Mouse (Mus musculus) forebrain, embryonic 12.5 days (tissue): ENCODE measurements around the gene Alpi. TPM values are rescaled to one million over a fixed set of nuclear protein-coding genes. Genes with fewer than 3 reads are reported as not detected.

Experiments
- ATAC-seq: fragments of 200-750 bp; cut with Nextera tagmentation; 2 replicates; pipeline ENCODE4 v1.8.0; 2017; ENCODE audit warnings: moderate TSS enrichment; ENCODE audit not compliant: low FRiP score
- H3K27ac ChIP-seq: fragments of 300-500 bp; sonication (generic); 2 replicates; pipeline ENCODE4 v1.5.1; 2016; ENCODE audit warnings: mild to moderate bottlenecking
- H3K27me3 ChIP-seq: fragments of 300-500 bp; sonication (generic); 2 replicates; pipeline ENCODE4 v1.6.1; 2016; ENCODE audit warnings: mild to moderate bottlenecking
- H3K36me3 ChIP-seq: fragments of 300-500 bp; sonication (generic); replicated peaks from 2 replicates; pipeline ENCODE4 v1.6.1; 2016; ENCODE audit warnings: mild to moderate bottlenecking
- H3K4me1 ChIP-seq: fragments of 300-500 bp; sonication (generic); 2 replicates; pipeline ENCODE4 v1.6.1; 2016
- H3K4me2 ChIP-seq: fragments of 300-500 bp; sonication (generic); 2 replicates; pipeline ENCODE4 v1.6.1; 2016; ENCODE audit warnings: mild to moderate bottlenecking, moderate library complexity
- H3K4me3 ChIP-seq: fragments of 300-500 bp; sonication (generic); replicated peaks from 2 replicates; pipeline ENCODE4 v1.5.1; 2016; ENCODE audit warnings: mild to moderate bottlenecking
- H3K9ac ChIP-seq: fragments of 300-500 bp; sonication (generic); 2 replicates; pipeline ENCODE4 v1.6.1; 2016; ENCODE audit warnings: mild to moderate bottlenecking
- H3K9me3 ChIP-seq: fragments of 300-500 bp; sonication (generic); 2 replicates; pipeline ENCODE4 v1.6.1; 2016
- WGBS: fragments of 180-500 bp; shearing (Covaris S2); methylation state at CpG from one replicate; pipeline ENCODE4 v1.1.7; 2016; 5-methylcytosine and 5-hydroxymethylcytosine counted together
- polyA plus RNA-seq: library from polyadenylated mRNA; unstranded; fragments of >200 nt; fragmentation: Nextera tagmentation; extraction: Ambion mirVana; gene quantifications from 2 replicates; pipeline ENCODE4 v1.2.1, GENCODE M21; 2016

Gene Alpi
- not detected in 2 replicates for polyA plus RNA-seq

- WGBS, result 89% methylated on average over 1 of the region's 1 CpGs
- H3K36me3 ChIP-seq, result no peaks in the 10 kb centered on the region
- H3K4me2 ChIP-seq, result no peak within 1 kb of the TSS
- peaks cover 5% of the 10 kb centered on the region for H3K4me1 ChIP-seq
- peaks cover 28% of the 10 kb centered on the region for H3K27me3 ChIP-seq
- H3K9ac ChIP-seq, result no peak within 1 kb of the TSS
- H3K4me3 ChIP-seq, result no peak within 1 kb of the TSS
- no peak for ATAC-seq
- H3K9me3 ChIP-seq, result no peaks in the 10 kb centered on the region
- no peak within 1 kb of the TSS for H3K27ac ChIP-seq
Observed at GRCm38 (mm10) chr1:87101411-87101810, at the start of gene Alpi. Gene Alpi, minus strand, starts transcription at chr1:87101606.

DNA sequence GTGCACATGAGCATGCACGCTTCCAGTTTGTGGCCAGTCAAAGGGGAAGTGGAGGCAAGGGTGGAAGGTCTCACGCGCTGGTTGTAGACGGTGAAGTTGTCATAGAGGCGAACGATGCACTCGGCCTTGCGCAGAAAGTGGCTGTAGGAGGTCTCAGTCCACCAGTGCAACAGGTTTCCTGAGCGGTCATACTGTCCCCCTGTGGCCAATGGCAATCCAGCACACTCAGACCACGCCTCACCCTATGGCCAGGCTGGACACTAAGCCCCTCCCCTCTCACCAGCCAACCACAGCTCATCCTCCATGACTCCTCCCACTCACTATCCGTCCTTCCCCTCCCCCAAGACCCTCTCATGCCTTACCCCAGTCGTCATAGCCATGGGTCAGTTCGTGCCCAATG is 48.0 kb upstream of the Alpi start:
- ATAC-seq, result no peak
- Histone ChIP-seq H3K9me3 (no peaks in the 10 kb centered on the region), H3K4me2 (no peak overlapping the region), H3K4me3 (no peak overlapping the region), H3K9ac (no peak overlapping the region), H3K27me3 (peaks cover 72% of the 10 kb centered on the region), H3K36me3 (no peaks in the 10 kb centered on the region), H3K27ac (no peak overlapping the region), H3K4me1 (peaks cover 9% of the 10 kb centered on the region)
- WGBS, result 37% methylated on average over 13 of the region's 13 CpGs

DNA sequence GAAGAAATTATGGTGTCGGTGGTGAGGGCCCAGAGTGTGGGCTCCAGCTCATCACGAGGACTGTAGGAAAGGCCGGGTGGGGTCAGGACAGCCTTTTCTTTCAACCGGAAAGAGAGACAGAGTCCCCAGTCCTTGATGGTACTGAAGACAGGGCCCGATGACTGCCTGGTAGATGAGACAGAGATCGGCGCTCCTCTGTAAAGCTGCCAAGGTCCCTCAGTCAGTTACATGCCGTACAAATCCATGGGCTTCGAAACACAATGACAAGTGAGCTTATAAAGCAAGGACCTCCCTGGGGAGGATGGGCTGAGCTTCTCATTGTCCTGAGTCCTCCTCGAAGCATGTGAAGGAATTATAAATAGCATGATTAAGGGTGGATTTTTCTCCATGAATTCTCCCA is 41.7 kb upstream of the Alpi start:
- H3K27me3 ChIP-seq, result peaks cover 9% of the 10 kb centered on the region; the same call in 1 of the 2 replicates

GRCm38 (mm10) chr1:87142456-87142855 is 41.0 kb upstream of the Alpi start:
- ATAC-seq, result 0 out of 2 replicates have a peak, but pooled peaks have one; percentile 53
- Histone ChIP-seq H3K4me1 (peaks cover 5% of the 10 kb centered on the region; the same call in 1 of the 2 replicates), H3K4me3 (no peak overlapping the region), H3K36me3 (no peaks in the 10 kb centered on the region), H3K27ac (peak overlapping the region; percentile 42; the same call in 1 of the 2 replicates), H3K9ac (no peak overlapping the region; the same call in 1 of the 2 replicates), H3K9me3 (no peaks in the 10 kb centered on the region), H3K4me2 (no peak overlapping the region), H3K27me3 (peaks cover 2% of the 10 kb centered on the region; the same call in 1 of the 2 replicates)
- 82% methylated on average over 9 of the region's 9 CpGs for WGBS

More for the DNA sequence above, 41.7 kb upstream of the Alpi start:
- 79% methylated on average over 10 of the region's 10 CpGs for WGBS
- Histone ChIP-seq H3K4me1 (peaks cover 5% of the 10 kb centered on the region; the same call in 1 of the 2 replicates), H3K9me3 (no peaks in the 10 kb centered on the region), H3K27ac (no peak overlapping the region), H3K4me3 (no peak overlapping the region), H3K4me2 (no peak overlapping the region), H3K36me3 (no peaks in the 10 kb centered on the region), H3K9ac (no peak overlapping the region)
- ATAC-seq, result no peak

- Histone ChIP-seq H3K36me3 (no peaks in the 10 kb centered on the region), H3K4me3 (no peak overlapping the region), H3K4me1 (peaks cover 5% of the 10 kb centered on the region; the same call in 1 of the 2 replicates), H3K9me3 (no peaks in the 10 kb centered on the region), H3K27ac (no peak overlapping the region), H3K9ac (no peak overlapping the region), H3K4me2 (no peak overlapping the region), H3K27me3 (no peaks in the 10 kb centered on the region)
- WGBS, result 83% methylated on average over 4 of the region's 4 CpGs
- ATAC-seq, result no peak
Observed at GRCm38 (mm10) chr1:87141550-87141949, 40.1 kb upstream of the Alpi start.

- no peaks in the 10 kb centered on the region for H3K36me3 ChIP-seq
- no peak overlapping the region for H3K4me2 ChIP-seq
- no peak for ATAC-seq
- H3K9ac ChIP-seq, result no peak overlapping the region
- no peak overlapping the region for H3K27ac ChIP-seq
- WGBS, result 97% methylated on average over 4 of the region's 4 CpGs
- H3K4me3 ChIP-seq, result no peak overlapping the region
- no peaks in the 10 kb centered on the region for H3K9me3 ChIP-seq
- peaks cover 25% of the 10 kb centered on the region for H3K27me3 ChIP-seq
- peaks cover 10% of the 10 kb centered on the region; the same call in 1 of the 2 replicates for H3K4me1 ChIP-seq
Observed at GRCm38 (mm10) chr1:87131803-87132202, 30.4 kb upstream of the Alpi start.

DNA sequence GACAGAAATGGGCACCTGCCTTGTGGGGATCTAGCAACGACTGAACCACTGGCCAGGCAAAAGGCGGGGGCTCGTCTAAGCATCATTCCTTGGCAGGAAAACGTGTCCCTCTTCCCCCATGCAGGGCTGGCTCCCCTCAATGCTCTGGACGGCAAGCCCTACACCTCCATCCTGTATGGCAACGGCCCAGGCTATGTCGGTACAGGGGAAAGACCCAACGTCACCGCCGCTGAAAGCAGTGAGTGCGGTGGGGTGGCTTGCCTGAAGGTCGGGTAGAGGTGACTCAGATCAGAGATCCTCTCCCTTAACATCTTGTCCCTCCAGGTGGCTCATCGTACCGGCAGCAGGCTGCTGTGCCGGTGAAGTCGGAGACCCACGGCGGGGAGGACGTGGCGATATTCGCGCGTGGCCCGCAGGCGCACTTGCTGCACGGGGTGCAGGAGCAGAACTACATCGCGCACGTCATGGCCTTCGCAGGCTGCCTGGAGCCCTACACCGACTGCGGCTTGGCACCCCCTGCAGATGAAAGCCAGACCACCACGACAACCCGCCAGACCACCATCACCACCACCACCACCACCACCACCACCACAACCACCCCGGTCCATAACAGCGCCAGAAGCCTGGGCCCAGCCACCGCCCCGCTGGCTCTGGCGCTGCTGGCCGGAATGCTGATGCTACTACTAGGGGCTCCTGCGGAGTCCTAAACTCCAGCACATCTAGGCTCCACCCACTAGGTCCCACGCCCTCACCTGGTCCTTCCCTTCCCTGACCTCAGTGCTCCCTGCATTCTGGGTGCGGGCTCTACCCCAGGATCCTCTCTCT is 26.0 kb upstream of the Alpi start:
- H3K4me2 ChIP-seq, result peak overlapping the region; percentile 38
- H3K4me3 ChIP-seq, result peak overlapping the region; percentile 13
- ATAC-seq, result no peak

DNA sequence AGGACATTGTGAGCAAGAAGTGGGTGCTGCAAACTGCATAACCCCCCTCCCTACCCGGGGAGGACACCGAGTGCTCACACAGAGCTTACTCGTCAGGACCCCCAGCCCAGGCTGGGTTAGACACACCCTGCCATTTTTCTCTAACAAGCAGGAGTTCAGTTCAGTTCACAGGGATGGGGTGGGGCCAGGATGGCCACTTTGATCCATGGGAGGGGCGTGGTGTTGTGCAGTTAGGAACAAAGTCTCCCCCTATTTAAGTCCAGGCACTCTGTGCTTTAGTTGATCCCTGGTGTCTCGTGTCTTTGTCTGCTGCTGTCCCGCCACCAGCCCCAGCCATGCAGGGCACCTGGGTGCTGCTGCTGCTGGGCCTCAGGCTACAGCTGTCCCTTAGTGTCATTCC is 23.3 kb upstream of the Alpi start, which contains the start of gene Akp3:
Akp3 (plus strand) TSS at position 301 of the 400 bp plus-strand sequence.
- Histone ChIP-seq H3K27ac (no peak within 1 kb of the TSS), H3K36me3 (no peaks in the 10 kb centered on the region), H3K27me3 (peaks cover 45% of the 10 kb centered on the region), H3K4me3 (no peak within 1 kb of the TSS), H3K9ac (no peak within 1 kb of the TSS), H3K4me1 (peaks cover 10% of the 10 kb centered on the region; the same call in 1 of the 2 replicates), H3K9me3 (no peaks in the 10 kb centered on the region), H3K4me2 (no peak within 1 kb of the TSS)
- 72% methylated on average over 6 of the region's 6 CpGs for WGBS
- ATAC-seq, result no peak

More for the DNA sequence above, 26.0 kb upstream of the Alpi start:
- H3K36me3 ChIP-seq, result no peaks in the 10 kb centered on the region
- H3K27me3 ChIP-seq, result peaks cover 45% of the 10 kb centered on the region
- 7% methylated on average over 43 of the region's 43 CpGs for WGBS
- no peak overlapping the region for H3K27ac ChIP-seq
- no peaks in the 10 kb centered on the region for H3K9me3 ChIP-seq
- no peak overlapping the region for H3K9ac ChIP-seq
- H3K4me1 ChIP-seq, result peaks cover 10% of the 10 kb centered on the region; the same call in 1 of the 2 replicates

DNA sequence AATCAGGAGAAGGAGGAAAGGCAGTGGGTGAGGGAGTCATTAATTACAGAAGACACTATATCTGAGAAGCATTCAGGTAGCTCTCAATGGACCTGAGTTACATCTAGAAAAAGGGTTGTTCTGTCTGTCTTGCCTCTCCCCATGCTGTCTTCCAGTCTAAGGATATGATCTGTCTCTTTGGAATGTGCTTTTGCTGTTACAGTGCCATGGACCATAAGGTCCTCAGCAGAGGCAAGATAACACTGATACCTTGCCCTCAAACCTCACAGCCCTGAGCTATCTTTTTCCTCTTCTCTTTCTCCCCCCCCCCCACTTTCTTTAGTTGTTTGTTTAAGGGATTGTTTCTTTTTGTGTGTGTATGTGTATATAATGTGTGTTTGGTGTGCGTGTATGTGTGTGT is 13.4 kb upstream of the Alpi start:
- no peak for ATAC-seq
- Histone ChIP-seq H3K27ac (no peak overlapping the region), H3K9me3 (no peaks in the 10 kb centered on the region), H3K9ac (no peak overlapping the region), H3K36me3 (no peaks in the 10 kb centered on the region), H3K4me1 (no peaks in the 10 kb centered on the region), H3K4me3 (no peak overlapping the region), H3K27me3 (no peaks in the 10 kb centered on the region), H3K4me2 (no peak overlapping the region)
- 76% methylated on average over 1 of the region's 1 CpGs for WGBS

GRCm38 (mm10) chr1:87111719-87112354 is 10.4 kb upstream of the Alpi start:
- WGBS, result 41% methylated on average over 9 of the region's 9 CpGs
- no peak overlapping the region for H3K27ac ChIP-seq
- ATAC-seq, result no peak
- H3K9me3 ChIP-seq, result no peaks in the 10 kb centered on the region
- H3K27me3 ChIP-seq, result no peaks in the 10 kb centered on the region
- no peaks in the 10 kb centered on the region for H3K36me3 ChIP-seq
- no peak overlapping the region for H3K4me2 ChIP-seq
- H3K9ac ChIP-seq, result no peak overlapping the region
- no peak overlapping the region for H3K4me3 ChIP-seq
- H3K4me1 ChIP-seq, result no peaks in the 10 kb centered on the region

DNA sequence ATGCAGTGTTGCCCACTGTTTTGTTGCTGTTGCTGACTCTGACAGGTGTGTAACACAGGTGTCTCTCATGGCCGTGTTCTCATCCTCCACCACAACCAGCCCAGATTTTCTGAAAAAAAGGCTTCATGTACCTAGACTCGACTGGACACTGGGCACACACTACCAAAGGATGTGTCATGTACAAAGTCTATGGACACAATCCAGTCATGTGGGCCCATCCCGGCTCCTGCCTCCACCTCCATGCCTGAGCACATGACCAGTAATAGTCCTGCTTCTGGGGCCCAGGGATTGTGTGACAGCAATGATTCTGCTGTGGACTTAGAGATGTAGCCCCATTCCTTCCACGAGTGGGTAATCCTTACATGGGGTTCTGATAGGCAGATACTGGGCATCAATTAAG is 7.2 kb upstream of the Alpi start:
- Histone ChIP-seq H3K9me3 (no peaks in the 10 kb centered on the region), H3K27me3 (no peaks in the 10 kb centered on the region), H3K4me2 (no peak overlapping the region), H3K9ac (no peak overlapping the region), H3K4me1 (no peaks in the 10 kb centered on the region), H3K36me3 (no peaks in the 10 kb centered on the region), H3K4me3 (no peak overlapping the region), H3K27ac (no peak overlapping the region)
- WGBS, result 93% methylated on average over 4 of the region's 4 CpGs
- no peak for ATAC-seq

DNA sequence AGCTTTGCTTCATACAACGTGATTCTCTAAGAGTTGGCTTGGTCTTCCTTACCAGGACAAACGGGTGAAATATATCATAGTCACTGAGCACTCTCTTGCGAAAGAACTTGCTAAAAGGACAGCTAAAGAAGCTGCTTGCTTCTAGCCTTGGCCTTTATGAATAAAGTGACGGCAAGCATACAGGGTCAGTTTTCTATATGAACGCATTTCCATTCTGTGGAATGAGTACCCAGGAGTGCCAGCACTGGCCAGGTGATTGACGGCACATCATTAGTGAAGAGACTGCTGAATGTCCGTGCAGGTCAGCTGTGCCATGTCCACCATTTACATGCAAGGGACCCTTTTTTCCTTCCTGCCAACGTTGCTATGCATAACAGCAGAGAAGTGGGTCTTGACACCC is 5.1 kb upstream of the Alpi start:
- Histone ChIP-seq H3K4me3 (no peak overlapping the region), H3K27me3 (no peaks in the 10 kb centered on the region), H3K9me3 (no peaks in the 10 kb centered on the region)

More for the DNA sequence above, 5.1 kb upstream of the Alpi start:
- Histone ChIP-seq H3K36me3 (no peaks in the 10 kb centered on the region), H3K27ac (no peak overlapping the region), H3K4me1 (no peaks in the 10 kb centered on the region), H3K4me2 (no peak overlapping the region), H3K9ac (no peak overlapping the region)
- ATAC-seq, result no peak
- WGBS, result 76% methylated on average over 8 of the region's 8 CpGs
